Mouse (Mus musculus): Measurements from ENCODE around the gene Slc10a7. TPM values are rescaled to one million over a fixed set of nuclear protein-coding genes. Genes with fewer than 3 reads are reported as not detected.

Gene Slc10a7
- polyA plus RNA-seq, 2 experiments, result 3.3 to 4.4 TPM

DNA sequence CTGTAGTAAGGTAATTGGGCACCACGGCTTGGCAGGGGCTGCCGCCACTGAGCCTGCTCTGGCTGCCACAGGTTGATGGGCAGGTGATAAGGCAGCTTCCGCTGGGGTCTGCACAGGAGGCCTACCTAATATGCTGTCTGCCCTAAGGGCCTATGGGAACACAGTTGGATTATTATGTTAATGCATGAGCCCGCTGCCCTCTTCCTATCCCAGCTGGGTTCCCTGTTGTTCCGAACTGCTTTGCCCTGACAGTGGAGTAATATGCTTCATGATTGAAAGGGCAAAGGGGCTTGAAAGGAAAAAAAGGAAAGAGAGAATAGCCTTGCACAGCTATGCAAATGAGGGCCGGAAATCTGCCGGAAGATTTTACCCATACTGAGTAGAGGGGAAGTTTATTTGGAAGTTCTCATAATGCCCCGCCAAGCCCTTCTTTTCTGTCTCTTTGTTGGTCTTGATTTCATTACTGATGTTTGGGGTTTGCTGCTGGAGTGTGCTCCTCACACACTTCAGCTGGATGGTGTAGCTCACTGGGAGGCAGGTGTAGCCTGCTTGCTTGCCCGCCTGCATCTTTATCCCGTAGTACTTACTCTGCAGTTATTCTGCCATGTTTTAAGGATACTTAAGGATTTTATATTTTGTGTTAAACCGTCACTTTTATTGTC lies 47.8 kb downstream of the Slc10a7 start:
- no peaks in the 10 kb centered on the region for H3K36me3 ChIP-seq (replicated peaks; ENCODE audit: control insufficient read depth, insufficient read depth, low read depth)
- no peaks in the 10 kb centered on the region for H3K4me1 ChIP-seq (replicated peaks; ENCODE audit: control insufficient read depth in 2 of 2, insufficient read depth in 2 of 2, low read length in 1 of 2)
- no peak for DNase-seq (ENCODE audit: low read depth in 3 of 3, low spot score in 3 of 3)
- ATAC-seq (ENCODE audit: insufficient read depth), result no peak
- no peak overlapping the region for H3K27ac ChIP-seq
- TF ChIP-seq CTCF (IDR thresholded peaks at IDR 0.05; ENCODE audit: low read depth) (no peak), EP300 (IDR thresholded peaks at IDR 0.05; ENCODE audit: low read depth) (no peak)
- WGBS (ENCODE audit: insufficient replicate concordance), result 73% methylated on average over 11 of the region's 11 CpGs
- H3K27me3 ChIP-seq (ENCODE audit: control insufficient read depth, insufficient read depth, low read length), result no peaks in the 10 kb centered on the region
- H3K9me3 ChIP-seq (ENCODE audit: control insufficient read depth, low read length), result no peaks in the 10 kb centered on the region; the same call in 1 of the 2 replicates
- no peak overlapping the region for H3K4me3 ChIP-seq (ENCODE audit: insufficient read depth in 1 of 2, low read depth in 2 of 2, low read length in 2 of 2)
- H3K4me2 ChIP-seq (ENCODE audit: low read depth), result no peak overlapping the region
- H3K9ac ChIP-seq (replicated peaks), result no peak overlapping the region

DNA sequence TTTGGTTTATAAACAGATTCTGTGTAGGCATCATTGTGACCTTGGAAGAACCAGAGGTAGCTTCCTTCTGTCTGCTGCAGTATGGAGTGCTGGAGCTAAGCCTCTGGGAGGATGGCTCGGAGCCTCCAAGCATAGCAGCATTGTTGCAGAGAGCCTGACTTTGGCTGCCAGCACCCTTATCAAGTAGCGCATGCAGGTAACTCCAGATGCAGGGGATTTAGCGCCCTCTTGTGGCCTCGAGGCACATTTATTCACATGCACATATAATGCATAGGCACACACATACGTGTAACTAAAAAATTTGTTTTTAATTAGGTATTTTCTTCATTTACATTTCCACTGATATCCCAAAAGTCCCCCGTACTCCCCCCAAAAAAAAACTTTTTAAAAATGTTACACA lies 52.5 kb downstream of the Slc10a7 start:
- no peaks in the 10 kb centered on the region; the same call in 1 of the 2 replicates for H3K9me3 ChIP-seq (ENCODE audit: control insufficient read depth, low read length)
- no peak overlapping the region for H3K9ac ChIP-seq (replicated peaks)
- H3K27me3 ChIP-seq (ENCODE audit: control insufficient read depth, insufficient read depth, low read length), result no peaks in the 10 kb centered on the region
- H3K27ac ChIP-seq, result no peak overlapping the region
- DNase-seq (ENCODE audit: low read depth in 3 of 3, low spot score in 3 of 3) (no peak), ATAC-seq (ENCODE audit: insufficient read depth) (no peak)
- no peak overlapping the region for H3K4me2 ChIP-seq (ENCODE audit: low read depth)
- H3K4me1 ChIP-seq (replicated peaks; ENCODE audit: control insufficient read depth in 2 of 2, insufficient read depth in 2 of 2, low read length in 1 of 2), result no peaks in the 10 kb centered on the region
- WGBS (ENCODE audit: insufficient replicate concordance), result 74% methylated on average over 6 of the region's 6 CpGs
- no peak overlapping the region for H3K4me3 ChIP-seq (ENCODE audit: insufficient read depth in 1 of 2, low read depth in 2 of 2, low read length in 2 of 2)
- TF ChIP-seq EP300 (IDR thresholded peaks at IDR 0.05; ENCODE audit: low read depth), result no peak
- TF ChIP-seq CTCF (IDR thresholded peaks at IDR 0.05; ENCODE audit: low read depth), result peak; percentile 67
- no peaks in the 10 kb centered on the region for H3K36me3 ChIP-seq (replicated peaks; ENCODE audit: control insufficient read depth, insufficient read depth, low read depth)

DNA sequence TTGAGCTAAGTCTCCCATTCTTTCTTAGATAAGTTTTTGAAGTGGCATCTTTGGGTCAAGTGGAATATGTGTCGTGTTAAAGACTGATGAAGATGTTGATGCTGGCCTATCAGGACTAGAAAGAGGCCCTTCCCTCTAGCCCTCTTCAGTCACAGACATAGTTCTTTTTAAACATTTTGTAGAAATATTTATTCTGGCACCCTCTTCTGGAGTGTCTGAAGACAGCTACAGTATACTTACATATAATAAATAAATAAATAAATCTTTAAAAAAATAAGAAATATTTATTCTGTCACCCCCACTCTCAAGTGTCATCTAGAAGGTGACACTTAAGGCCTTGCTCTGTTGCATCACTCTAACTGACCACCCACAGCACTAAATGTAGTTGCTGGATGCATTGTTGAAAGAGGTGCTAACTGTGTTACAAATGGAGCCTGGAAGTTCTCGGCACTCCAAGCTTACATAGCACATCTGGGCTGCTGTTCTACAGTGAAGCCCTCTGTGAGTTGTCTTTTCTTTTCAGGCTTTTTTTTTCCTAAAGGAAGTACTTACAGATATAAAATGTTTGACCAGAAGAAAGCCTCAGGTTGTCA lies 54.4 kb downstream of the Slc10a7 start:
- no peak overlapping the region for H3K4me2 ChIP-seq (ENCODE audit: low read depth)
- no peak for DNase-seq (ENCODE audit: low read depth in 3 of 3, low spot score in 3 of 3)
- ATAC-seq (ENCODE audit: insufficient read depth), result no peak
- H3K4me3 ChIP-seq (ENCODE audit: insufficient read depth in 1 of 2, low read depth in 2 of 2, low read length in 2 of 2), result no peak overlapping the region
- no peak for TF ChIP-seq EP300 (IDR thresholded peaks at IDR 0.05; ENCODE audit: low read depth)
- no peak for TF ChIP-seq CTCF (IDR thresholded peaks at IDR 0.05; ENCODE audit: low read depth)
- no peaks in the 10 kb centered on the region; the same call in 1 of the 2 replicates for H3K9me3 ChIP-seq (ENCODE audit: control insufficient read depth, low read length)
- no peaks in the 10 kb centered on the region for H3K27me3 ChIP-seq (ENCODE audit: control insufficient read depth, insufficient read depth, low read length)
- H3K36me3 ChIP-seq (replicated peaks; ENCODE audit: control insufficient read depth, insufficient read depth, low read depth), result no peaks in the 10 kb centered on the region
- H3K4me1 ChIP-seq (replicated peaks; ENCODE audit: control insufficient read depth in 2 of 2, insufficient read depth in 2 of 2, low read length in 1 of 2), result no peaks in the 10 kb centered on the region
- H3K9ac ChIP-seq (replicated peaks), result no peak overlapping the region
- 59% methylated on average over 2 of the region's 2 CpGs for WGBS (ENCODE audit: insufficient replicate concordance)
- H3K27ac ChIP-seq, result no peak overlapping the region

DNA sequence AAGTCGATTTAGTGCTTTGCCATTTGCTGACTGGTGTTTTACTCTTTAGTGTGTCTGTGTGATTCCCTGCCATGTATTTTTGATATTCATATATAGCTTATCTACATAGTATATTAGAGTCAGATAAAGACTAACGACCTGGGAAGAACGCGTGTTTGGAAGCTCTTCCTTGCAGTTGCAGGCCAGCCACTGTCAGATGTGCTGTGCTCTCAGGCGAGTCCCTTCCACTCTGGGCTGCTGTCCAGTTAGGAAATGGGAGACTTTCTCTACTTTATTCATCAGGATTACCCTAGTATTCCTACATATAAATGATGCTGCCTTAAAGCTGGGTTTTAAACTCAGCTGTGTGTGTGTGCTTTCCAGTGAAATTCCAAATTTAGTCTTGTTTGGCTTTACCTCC lies 55.1 kb downstream of the Slc10a7 start:
- Histone ChIP-seq H3K27me3 (ENCODE audit: control insufficient read depth, insufficient read depth, low read length) (no peaks in the 10 kb centered on the region), H3K4me2 (ENCODE audit: low read depth) (no peak overlapping the region), H3K36me3 (replicated peaks; ENCODE audit: control insufficient read depth, insufficient read depth, low read depth) (no peaks in the 10 kb centered on the region), H3K4me1 (replicated peaks; ENCODE audit: control insufficient read depth in 2 of 2, insufficient read depth in 2 of 2, low read length in 1 of 2) (no peaks in the 10 kb centered on the region), H3K4me3 (ENCODE audit: insufficient read depth in 1 of 2, low read depth in 2 of 2, low read length in 2 of 2) (no peak overlapping the region), H3K9me3 (ENCODE audit: control insufficient read depth, low read length) (no peaks in the 10 kb centered on the region; the same call in 1 of the 2 replicates), H3K27ac (no peak overlapping the region), H3K9ac (replicated peaks) (no peak overlapping the region)
- WGBS (ENCODE audit: insufficient replicate concordance), result 76% methylated on average over 5 of the region's 5 CpGs
- ATAC-seq (ENCODE audit: insufficient read depth) (no peak), DNase-seq (ENCODE audit: low read depth in 3 of 3, low spot score in 3 of 3) (no peak)
- TF ChIP-seq CTCF (IDR thresholded peaks at IDR 0.05; ENCODE audit: low read depth) (no peak), EP300 (IDR thresholded peaks at IDR 0.05; ENCODE audit: low read depth) (no peak)

DNA sequence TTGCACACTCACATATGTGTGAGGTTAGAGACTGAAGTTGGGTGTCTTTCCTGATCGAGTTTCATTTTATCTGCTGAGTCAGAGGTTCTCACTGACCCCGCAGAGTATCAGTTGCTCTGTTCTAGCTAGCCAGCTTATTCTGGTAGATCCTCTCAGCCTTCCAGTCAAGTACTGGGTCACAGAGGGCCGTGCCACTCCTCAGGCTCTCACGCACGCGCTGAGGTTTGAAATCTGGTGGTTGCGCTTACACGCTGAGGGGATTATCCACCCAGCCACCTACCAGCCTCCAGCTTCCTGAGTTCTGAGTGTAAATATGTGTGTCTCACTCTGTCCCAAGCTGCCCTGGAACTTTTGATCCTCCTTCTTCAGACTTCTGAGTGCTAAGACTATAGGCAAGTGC lies 59.0 kb downstream of the Slc10a7 start:
- Histone ChIP-seq H3K9me3 (ENCODE audit: control insufficient read depth, low read length) (no peaks in the 10 kb centered on the region), H3K4me1 (replicated peaks; ENCODE audit: control insufficient read depth in 2 of 2, insufficient read depth in 2 of 2, low read length in 1 of 2) (no peaks in the 10 kb centered on the region), H3K36me3 (replicated peaks; ENCODE audit: control insufficient read depth, insufficient read depth, low read depth) (no peaks in the 10 kb centered on the region), H3K27me3 (ENCODE audit: control insufficient read depth, insufficient read depth, low read length) (no peaks in the 10 kb centered on the region), H3K9ac (replicated peaks) (no peak overlapping the region), H3K4me2 (ENCODE audit: low read depth) (no peak overlapping the region), H3K27ac (no peak overlapping the region), H3K4me3 (ENCODE audit: insufficient read depth in 1 of 2, low read depth in 2 of 2, low read length in 2 of 2) (no peak overlapping the region)
- WGBS (ENCODE audit: insufficient replicate concordance), result 77% methylated on average over 8 of the region's 8 CpGs
- TF ChIP-seq EP300 (IDR thresholded peaks at IDR 0.05; ENCODE audit: low read depth), result no peak
- no peak for TF ChIP-seq CTCF (IDR thresholded peaks at IDR 0.05; ENCODE audit: low read depth)
- DNase-seq (ENCODE audit: low read depth in 3 of 3, low spot score in 3 of 3), result no peak
- no peak for ATAC-seq (ENCODE audit: insufficient read depth)

All from liver, embryonic 14.5 days (tissue).